ENCODE assay signal across 8 mouse cellular contexts in genomic region chr5:36835933-36836332, GRCm38 (mm10). TPM values are rescaled to one million over a fixed set of nuclear protein-coding genes. Genes with fewer than 3 reads are reported as not detected.
DNase-seq lines count a peak whose midpoint lies in the region; ATAC-seq and TF ChIP-seq lines count a peak whose summit lies in the region.

No protein-coding gene starts in this region.

- H3K4me2 ChIP-seq in hindbrain, embryonic 11.5 days (replicated peaks; ENCODE audit: low read depth, low read length), result no peak overlapping the region

- H3K4me1 ChIP-seq in heart, embryonic 10.5 days, result 0 out of 2 replicates have a peak, but pooled peaks cover 1% of the 10 kb centered on the region
- peaks cover 3% of the 10 kb centered on the region for H3K4me1 ChIP-seq in cortical plate, adult 2 months (ENCODE audit: control insufficient read depth, insufficient read depth, low read length)
- 0 out of 2 replicates have a peak, but pooled peaks cover under 1% of the 10 kb centered on the region for H3K4me1 ChIP-seq in hindbrain, embryonic 11.5 days (replicated peaks; ENCODE audit: control insufficient read depth, insufficient read depth, low read length)

- no peak overlapping the region for H3K4me3 ChIP-seq in heart, embryonic 10.5 days
- H3K4me3 ChIP-seq in cortical plate, adult 2 months (ENCODE audit: insufficient read depth, low read length), result no peak overlapping the region
- no peak overlapping the region for H3K4me3 ChIP-seq in hindbrain, embryonic 11.5 days (ENCODE audit: low read depth, low read length)

- peak; percentile 66 to 83 for DNase-seq in heart, postnatal 10 days
- DNase-seq in heart, embryonic 10.5 days (ENCODE audit: low spot score), result no peak
- DNase-seq in adipocyte (ENCODE audit: low spot score), result peak; percentile 86
- DNase-seq in hindbrain, embryonic 11.5 days (ENCODE audit: low spot score), result peak; percentile 88
- peak; percentile 84 to 89 for DNase-seq in left cerebral cortex, postnatal 25 days (ENCODE audit: low spot score in 2 of 2)
- peak; percentile 33 to 54 for DNase-seq in monocyte, adult 2 months (ENCODE audit: low read depth in 1 of 2, low spot score in 2 of 2)
- DNase-seq in spleen, postnatal 14 days (ENCODE audit: low spot score in 2 of 2), result peak; percentile 29 to 60

- H3K9me3 ChIP-seq in heart, embryonic 10.5 days, result no peaks in the 10 kb centered on the region
- no peaks in the 10 kb centered on the region for H3K9me3 ChIP-seq in hindbrain, embryonic 11.5 days (ENCODE audit: control insufficient read depth, low read length)

- no peaks in the 10 kb centered on the region for H3K36me3 ChIP-seq in heart, embryonic 10.5 days
- H3K36me3 ChIP-seq in hindbrain, embryonic 11.5 days (ENCODE audit: control insufficient read depth, insufficient read depth, low read length), result no peaks in the 10 kb centered on the region

- peak; percentile 96 for TF ChIP-seq CTCF in cortical plate, adult 2 months (IDR thresholded peaks at IDR 0.05; ENCODE audit: extremely low read depth, insufficient read depth, low read length)

- no peak overlapping the region for H3K9ac ChIP-seq in hindbrain, embryonic 11.5 days (ENCODE audit: low read depth, low read length)

- intact Hi-C loops in heart, postnatal 10 days (cut with DNase I), result loop anchor here (1.0 to 5.0 kb wide), 3 partner anchors 84 to 166 kb away; no protein-coding TSS in a partner anchor
- intact Hi-C loops in left cerebral cortex, postnatal 25 days (cut with DNase I), result loop anchor here (2.0 to 5.0 kb wide), 3 partner anchors 85 to 166 kb away; no protein-coding TSS in a partner anchor

- no peak overlapping the region for H3K27ac ChIP-seq in heart, embryonic 10.5 days
- no peak overlapping the region for H3K27ac ChIP-seq in cortical plate, adult 2 months (ENCODE audit: insufficient read depth, low read length)
- H3K27ac ChIP-seq in hindbrain, embryonic 11.5 days (ENCODE audit: low read depth, low read length), result no peak overlapping the region

- ATAC-seq in hindbrain, embryonic 11.5 days (ENCODE audit: low FRiP score), result no peak

- H3K27me3 ChIP-seq in heart, embryonic 10.5 days (ENCODE audit: insufficient read depth, poor library complexity, severe bottlenecking), result peaks cover 4% of the 10 kb centered on the region; the same call in 1 of the 2 replicates
- no peaks in the 10 kb centered on the region for H3K27me3 ChIP-seq in hindbrain, embryonic 11.5 days (ENCODE audit: control insufficient read depth, insufficient read depth, low read length)

- no peak for TF ChIP-seq POLR2A in cortical plate, adult 2 months (IDR thresholded peaks at IDR 0.05; ENCODE audit: extremely low read depth, insufficient read depth, low read length)

- 2% methylated on average over 6 of the region's 6 CpGs for WGBS in heart, embryonic 10.5 days
- WGBS in hindbrain, embryonic 11.5 days, result under 1% methylated on average over 6 of the region's 6 CpGs

RNA-seq across cellular contexts. Expression of gene Man2b2, which starts 5.5 kb away (rescaled TPM):
- 10 to 100 TPM; 18.1 to 21.2 TPM for total RNA-seq in heart, postnatal 10 days (2021)
- 12.6 and 20.6 TPM in 2 replicates for polyA plus RNA-seq in heart, embryonic 10.5 days (2016; fragmentation: Nextera tagmentation; extraction: Ambion mirVana)
- polyA plus RNA-seq in cortical plate, adult 2 months (2012; rRNA removed), result 33.7 and 35.3 TPM in 2 replicates
- polyA plus RNA-seq in hindbrain, embryonic 11.5 days (2014; fragmentation: Nextera tagmentation; extraction: Ambion mirVana), result 10.4 and 12.2 TPM in 2 replicates
- 10 to 100 TPM; 26.4 to 28.5 TPM for total RNA-seq in left cerebral cortex, postnatal 25 days (2021)

RNA-seq across cellular contexts. Expression of gene Ppp2r2c, which starts 32.4 kb away (rescaled TPM):
- total RNA-seq in heart, postnatal 10 days (2021), result under 1 TPM; 0.19 to 0.25 TPM
- 0.03 TPM in 1 of 2 replicates, not detected in the other for polyA plus RNA-seq in heart, embryonic 10.5 days (2016; fragmentation: Nextera tagmentation; extraction: Ambion mirVana)
- polyA plus RNA-seq in cortical plate, adult 2 months (2012; rRNA removed), result 442 and 456 TPM in 2 replicates
- 1.9 and 3.3 TPM in 2 replicates for polyA plus RNA-seq in hindbrain, embryonic 11.5 days (2014; fragmentation: Nextera tagmentation; extraction: Ambion mirVana)
- 100 to 1,000 TPM; 500 to 508 TPM for total RNA-seq in left cerebral cortex, postnatal 25 days (2021)

RNA-seq across cellular contexts. Expression of gene Mrfap1, which starts 39.4 kb away (rescaled TPM):
- total RNA-seq in heart, postnatal 10 days (2021), result 100 to 1,000 TPM; 300 to 317 TPM
- polyA plus RNA-seq in heart, embryonic 10.5 days (2016; fragmentation: Nextera tagmentation; extraction: Ambion mirVana), result 366 and 466 TPM in 2 replicates
- polyA plus RNA-seq in cortical plate, adult 2 months (2012; rRNA removed), result 302 and 325 TPM in 2 replicates
- polyA plus RNA-seq in hindbrain, embryonic 11.5 days (2014; fragmentation: Nextera tagmentation; extraction: Ambion mirVana), result 574 and 582 TPM in 2 replicates
- 100 to 1,000 TPM; 437 to 460 TPM for total RNA-seq in left cerebral cortex, postnatal 25 days (2021)

Comparison
In these comparisons a context has a peak if more than half of its experiments do, and no peak if none do; other contexts are left out.
1. RNA of gene Ppp2r2c, which starts 32.4 kb away (polyA plus RNA-seq): 442 to 456 TPM in cortical plate, adult 2 months; 1.9 to 3.3 TPM in hindbrain, embryonic 11.5 days and 0.03 TPM in heart, embryonic 10.5 days; every median in the first group is over 100 times any median in the second.